In genomic region chr19:47510473-47511293, GRCm38 (mm10) we compare ENCODE assay signal across 8 mouse cellular contexts. TPM values are rescaled to one million over a fixed set of nuclear protein-coding genes. Genes with fewer than 3 reads are reported as not detected.
A peak's percentile ranks its signal among the peaks of the same experiment; 100 is the strongest.
DNase-seq lines count a peak whose midpoint lies in the region; ATAC-seq lines count a peak whose summit lies in the region.

No protein-coding gene starts in this region.

- no peaks in the 10 kb centered on the region for H3K9me3 ChIP-seq in neural tube, embryonic 11.5 days (ENCODE audit: control insufficient read depth, low read length)
- no peaks in the 10 kb centered on the region for H3K9me3 ChIP-seq in forebrain, embryonic 12.5 days
- H3K9me3 ChIP-seq in liver, embryonic 16.5 days (replicated peaks; ENCODE audit: control insufficient read depth, low read length): no peaks in the 10 kb centered on the region
- no peaks in the 10 kb centered on the region for H3K9me3 ChIP-seq in neural tube, embryonic 14.5 days (ENCODE audit: control insufficient read depth, low read length)

- H3K27ac ChIP-seq in neural tube, embryonic 11.5 days (ENCODE audit: low read depth, low read length): peak overlapping the region; percentile 60; the same call in 1 of the 2 replicates
- peak overlapping the region; percentile 54 for H3K27ac ChIP-seq in forebrain, embryonic 12.5 days
- peak overlapping the region; percentile 69 for H3K27ac ChIP-seq in liver, embryonic 16.5 days (ENCODE audit: low read length)
- peak overlapping the region; percentile 62 for H3K27ac ChIP-seq in neural tube, embryonic 14.5 days (ENCODE audit: low read depth, low read length)

- WGBS in neural tube, embryonic 11.5 days: 50% methylated on average over 25 of the region's 25 CpGs
- WGBS in forebrain, embryonic 12.5 days: 28% methylated on average over 25 of the region's 25 CpGs
- WGBS in liver, embryonic 16.5 days (ENCODE audit: insufficient replicate concordance): 9% methylated on average over 25 of the region's 25 CpGs
- 28% methylated on average over 25 of the region's 25 CpGs for WGBS in neural tube, embryonic 14.5 days

- no peak for DNase-seq in neural tube, embryonic 11.5 days (ENCODE audit: low spot score)
- no peak for DNase-seq in neural tube, embryonic 10.5 days (ENCODE audit: extremely low spot score, low spot score)
- peak; percentile 91 for DNase-seq in induced T-regulatory cell, adult 2 months (ENCODE audit: low read depth)
- no peak for DNase-seq in ovary, postnatal 10 days (ENCODE audit: low spot score)
- no peak for DNase-seq in cerebellum, adult 8-10 months

- H3K36me3 ChIP-seq in neural tube, embryonic 11.5 days (ENCODE audit: control insufficient read depth, insufficient read depth, low read length): no peaks in the 10 kb centered on the region; the same call in 1 of the 2 replicates
- H3K36me3 ChIP-seq in forebrain, embryonic 12.5 days (replicated peaks): peaks cover 40% of the 10 kb centered on the region
- no peaks in the 10 kb centered on the region for H3K36me3 ChIP-seq in liver, embryonic 16.5 days (ENCODE audit: control insufficient read depth, insufficient read depth)
- H3K36me3 ChIP-seq in neural tube, embryonic 14.5 days (ENCODE audit: control insufficient read depth, insufficient read depth, low read length): no peaks in the 10 kb centered on the region

- peaks cover 5% of the 10 kb centered on the region; the same call in 1 of the 2 replicates for H3K4me1 ChIP-seq in neural tube, embryonic 11.5 days (ENCODE audit: control insufficient read depth, insufficient read depth, low read length)
- H3K4me1 ChIP-seq in forebrain, embryonic 12.5 days: peaks cover 17% of the 10 kb centered on the region
- H3K4me1 ChIP-seq in liver, embryonic 16.5 days (ENCODE audit: control insufficient read depth, low read depth, low read length): peaks cover 41% of the 10 kb centered on the region
- H3K4me1 ChIP-seq in neural tube, embryonic 14.5 days (ENCODE audit: control insufficient read depth, insufficient read depth, low read length): peaks cover 10% of the 10 kb centered on the region; the same call in 1 of the 2 replicates

- no peak overlapping the region for H3K4me2 ChIP-seq in neural tube, embryonic 11.5 days (ENCODE audit: low read depth)
- H3K4me2 ChIP-seq in forebrain, embryonic 12.5 days: peak overlapping the region; percentile 8; the same call in 1 of the 2 replicates
- peak overlapping the region; percentile 62 for H3K4me2 ChIP-seq in liver, embryonic 16.5 days (ENCODE audit: low read depth, low read length)
- no peak overlapping the region for H3K4me2 ChIP-seq in neural tube, embryonic 14.5 days (ENCODE audit: low read depth, low read length)

- ATAC-seq in neural tube, embryonic 11.5 days (ENCODE audit: insufficient read depth, low FRiP score, low TSS enrichment): no peak; the same call in 1 of the 2 replicates
- no peak for ATAC-seq in forebrain, embryonic 12.5 days (ENCODE audit: low FRiP score)
- ATAC-seq in liver, embryonic 16.5 days (ENCODE audit: low read depth): peak; percentile 42; the same call in 1 of the 2 replicates
- ATAC-seq in neural tube, embryonic 14.5 days (ENCODE audit: low read depth): no peak

- H3K27me3 ChIP-seq in neural tube, embryonic 11.5 days (ENCODE audit: control insufficient read depth, insufficient read depth, low read length): no peaks in the 10 kb centered on the region
- no peaks in the 10 kb centered on the region for H3K27me3 ChIP-seq in forebrain, embryonic 12.5 days
- no peaks in the 10 kb centered on the region for H3K27me3 ChIP-seq in liver, embryonic 16.5 days (ENCODE audit: control insufficient read depth, insufficient read depth, low read depth, low read length)
- no peaks in the 10 kb centered on the region for H3K27me3 ChIP-seq in neural tube, embryonic 14.5 days (ENCODE audit: control insufficient read depth, insufficient read depth, low read length)

- no peak overlapping the region for H3K4me3 ChIP-seq in neural tube, embryonic 11.5 days (ENCODE audit: low read depth, low read length)
- no peak overlapping the region for H3K4me3 ChIP-seq in forebrain, embryonic 12.5 days (replicated peaks)
- peak overlapping the region; percentile 25 for H3K4me3 ChIP-seq in liver, embryonic 16.5 days (ENCODE audit: low read depth, low read length)
- H3K4me3 ChIP-seq in neural tube, embryonic 14.5 days (ENCODE audit: low read depth, low read length): no peak overlapping the region

- H3K9ac ChIP-seq in neural tube, embryonic 11.5 days (ENCODE audit: low read length): peak overlapping the region; percentile 32; the same call in 1 of the 2 replicates
- H3K9ac ChIP-seq in forebrain, embryonic 12.5 days: no peak overlapping the region
- H3K9ac ChIP-seq in liver, embryonic 16.5 days (ENCODE audit: low read depth, low read length): peak overlapping the region; percentile 43
- 0 out of 2 replicates have a peak overlapping the region, but pooled peaks have one; percentile 11 for H3K9ac ChIP-seq in neural tube, embryonic 14.5 days (replicated peaks; ENCODE audit: low read depth, low read length)

RNA-seq across cellular contexts. Expression of gene Stn1, which starts 26.6 kb away (rescaled TPM):
- 54.8 and 56.7 TPM in 2 replicates for polyA plus RNA-seq in neural tube, embryonic 11.5 days (2014; fragmentation: Nextera tagmentation; extraction: Ambion mirVana)
- 37.2 and 45.3 TPM in 2 replicates for polyA plus RNA-seq in forebrain, embryonic 12.5 days (2016; fragmentation: Nextera tagmentation; extraction: Ambion mirVana)
- 7.1 and 7.2 TPM in 2 replicates for polyA plus RNA-seq in liver, embryonic 16.5 days (2015; fragmentation: Nextera tagmentation; extraction: Ambion mirVana)
- polyA plus RNA-seq in neural tube, embryonic 14.5 days (2014; fragmentation: Nextera tagmentation; extraction: Ambion mirVana): 26.0 and 30.7 TPM in 2 replicates

RNA-seq across cellular contexts. Expression of gene Sh3pxd2a, which starts 46.5 kb away (rescaled TPM):
- 4.7 and 5.7 TPM in 2 replicates for polyA plus RNA-seq in neural tube, embryonic 11.5 days (2014; fragmentation: Nextera tagmentation; extraction: Ambion mirVana)
- 3.7 TPM in 2 replicates for polyA plus RNA-seq in forebrain, embryonic 12.5 days (2016; fragmentation: Nextera tagmentation; extraction: Ambion mirVana)
- polyA plus RNA-seq in liver, embryonic 16.5 days (2015; fragmentation: Nextera tagmentation; extraction: Ambion mirVana): 0.64 and 0.65 TPM in 2 replicates
- polyA plus RNA-seq in neural tube, embryonic 14.5 days (2014; fragmentation: Nextera tagmentation; extraction: Ambion mirVana): 2.1 and 3.5 TPM in 2 replicates

Comparison
In these comparisons a context has a peak if more than half of its experiments do, and no peak if none do; other contexts are left out.
1. H3K4me2 ChIP-seq: peak in forebrain, embryonic 12.5 days (single experiment) and liver, embryonic 16.5 days (single experiment); none in neural tube, embryonic 11.5 days (single experiment) and neural tube, embryonic 14.5 days (single experiment).
2. Peak in every context shown above with its lines, with median percentiles within 50 percentile points of each other: H3K27ac ChIP-seq.